Mouse (Mus musculus) lung, postnatal 25 days (tissue): Measurements from ENCODE around the gene Spata2l.
"Not testable (repeated sequence)": the region's sequence is repeated elsewhere in the genome, so short reads cannot be mapped to it uniquely, and the experiment has no call there.

ENCODE experiments used
- DNase-seq: peaks from one replicate; pipeline ENCODE4 v3.0.0; 2022; ENCODE audit warnings: low spot score

The Spata2l gene

GRCm38 (mm10) chr8:123235520-123236497 is at the start of gene Spata2l:
TSS of gene Spata2l (minus strand) at chr8:123236233.
- DNase-seq = peak; percentile 89

GRCm38 (mm10) chr8:123284493-123284892 is 48.5 kb upstream of the Spata2l start:
- peak; percentile 16 for DNase-seq

- DNase-seq = peak; percentile 18
Measured at GRCm38 (mm10) chr8:123283991-123284390, 48.0 kb upstream of the Spata2l start.

- DNase-seq = not testable (repeated sequence)
Measured at GRCm38 (mm10) chr8:123282994-123283393, 47.0 kb upstream of the Spata2l start.

GRCm38 (mm10) chr8:123280302-123281094 is 44.5 kb upstream of the Spata2l start:
- peak; percentile 23 for DNase-seq

GRCm38 (mm10) chr8:123279828-123280227 is 43.8 kb upstream of the Spata2l start:
- DNase-seq = no peak

DNA sequence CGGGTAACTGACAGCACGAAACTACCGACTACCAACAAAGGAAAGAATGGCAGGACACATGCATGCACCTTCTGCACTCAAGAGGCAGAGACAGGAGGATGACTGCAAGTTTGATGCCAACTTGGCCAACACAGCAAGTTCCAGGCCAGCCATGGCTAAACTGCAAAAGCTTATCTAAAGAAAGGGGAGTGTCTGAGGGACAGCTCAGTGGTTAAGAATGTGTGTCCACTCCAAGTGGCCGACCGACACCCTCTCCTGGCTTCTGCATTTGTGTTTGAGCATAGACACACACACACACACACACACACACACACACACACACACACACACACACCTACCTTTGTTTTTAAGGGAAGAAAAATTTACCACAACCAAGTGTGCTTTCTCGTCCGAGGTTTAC is 42.4 kb upstream of the Spata2l start:
- DNase-seq = no peak

DNA sequence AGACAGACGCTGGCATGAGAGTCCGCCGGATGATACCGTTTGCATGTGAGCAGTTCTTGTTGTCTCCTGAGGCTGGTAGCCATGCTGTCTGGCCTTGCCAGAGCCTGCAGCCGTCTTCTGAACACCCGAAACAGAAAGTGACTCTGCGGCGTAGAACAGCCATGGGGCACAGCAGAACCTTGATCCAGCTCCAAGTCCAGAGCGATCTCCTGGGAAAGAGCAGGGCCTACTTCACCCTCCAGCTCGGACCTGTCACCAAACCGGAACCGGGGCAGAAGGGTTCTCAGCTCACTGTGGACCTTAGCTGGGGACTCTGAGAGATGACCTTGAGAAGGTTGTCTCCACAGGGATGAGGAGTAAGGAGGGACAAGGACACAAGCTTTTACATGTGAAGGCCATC is 39.1 kb upstream of the Spata2l start:
- DNase-seq = no peak

DNA sequence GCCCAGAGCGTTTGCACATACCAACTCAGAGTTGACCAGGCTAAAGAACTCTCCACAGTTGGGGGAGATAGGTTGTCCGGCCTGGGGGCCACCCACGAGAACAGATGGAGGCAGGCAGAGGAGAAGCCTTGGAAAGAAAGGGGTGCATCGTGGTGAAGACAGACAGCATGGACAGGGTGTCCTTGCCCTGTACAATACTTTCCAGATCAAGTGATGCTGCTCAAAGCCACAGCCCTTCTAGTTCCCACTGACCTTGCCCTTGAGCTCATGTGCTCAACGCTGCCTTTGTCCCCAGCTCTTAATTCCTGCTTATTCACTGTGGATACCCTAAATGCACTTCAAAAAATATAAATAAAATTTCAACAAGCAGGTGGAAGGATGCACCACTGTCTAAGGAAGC is 38.4 kb upstream of the Spata2l start:
- DNase-seq = no peak

DNA sequence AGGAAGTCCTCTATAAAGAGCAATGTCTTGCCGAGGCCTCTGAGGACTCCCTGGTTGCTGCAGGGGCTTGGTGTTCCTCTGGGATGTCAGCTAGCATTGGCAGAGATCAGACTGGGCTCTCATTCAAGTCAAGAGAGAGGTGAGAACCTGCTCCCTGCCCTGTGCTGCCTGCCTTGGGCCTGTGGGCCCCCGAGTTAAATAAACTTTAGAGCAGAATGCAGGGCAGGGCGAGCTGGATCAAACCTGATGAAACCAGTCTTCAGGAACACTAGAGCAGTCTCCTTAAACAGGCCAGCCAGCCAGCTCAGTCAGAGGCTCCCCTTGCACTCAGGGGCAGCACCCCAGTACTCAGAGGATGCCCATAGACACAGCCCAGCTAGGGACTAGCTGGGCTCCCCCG is 35.9 kb upstream of the Spata2l start:
- no peak for DNase-seq

GRCm38 (mm10) chr8:123271147-123271546 is 35.1 kb upstream of the Spata2l start:
- no peak for DNase-seq

GRCm38 (mm10) chr8:123267926-123268656 is 32.1 kb upstream of the Spata2l start:
- no peak for DNase-seq

GRCm38 (mm10) chr8:123257593-123257992 is 21.6 kb upstream of the Spata2l start:
- DNase-seq = not testable (repeated sequence)

DNA sequence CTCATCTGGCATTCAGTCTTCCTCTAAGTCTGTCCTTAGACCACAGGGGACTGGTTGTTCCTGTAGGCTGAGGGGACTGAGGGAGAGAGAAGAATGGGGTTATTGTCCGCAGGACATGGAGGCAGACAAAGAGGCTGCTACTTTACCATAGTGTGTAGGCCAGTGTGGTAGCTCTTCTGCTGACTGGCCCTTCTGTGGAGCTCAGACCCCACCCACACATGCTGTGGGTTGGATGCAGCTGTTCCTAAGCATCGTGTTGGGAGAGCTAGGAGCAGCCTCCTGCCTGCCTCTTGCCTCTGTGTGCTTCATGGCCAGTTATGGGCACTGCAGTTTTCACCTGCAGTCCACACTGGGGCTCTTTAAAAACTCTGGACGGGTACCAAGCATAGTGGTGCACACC is 21.1 kb upstream of the Spata2l start:
- no peak for DNase-seq

DNA sequence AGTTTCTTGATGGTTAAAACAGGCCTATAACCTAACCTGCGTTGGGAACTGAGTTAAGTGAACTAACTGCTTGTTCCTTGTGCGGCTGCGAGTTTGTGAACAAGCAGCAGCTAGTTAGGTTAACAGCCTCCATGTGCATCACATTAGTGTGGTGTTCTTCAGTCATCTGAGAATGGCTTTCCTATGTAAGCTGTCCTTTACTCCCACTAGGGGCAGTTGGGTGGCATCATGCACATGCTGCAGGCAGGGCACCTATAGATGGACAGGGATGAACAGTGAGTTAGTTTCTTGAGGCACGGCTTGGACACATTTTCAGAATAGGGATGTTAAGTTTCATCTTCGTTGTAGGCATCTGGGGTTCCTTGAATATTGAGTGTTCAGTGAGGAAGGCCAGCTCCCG is 19.1 kb upstream of the Spata2l start:
- DNase-seq = no peak

GRCm38 (mm10) chr8:123254099-123254885 is 18.3 kb upstream of the Spata2l start, which contains the start of the genes Zfp276 and Vps9d1:
TSS of gene Zfp276 (plus strand) at chr8:123254195.
TSS of gene Vps9d1 (minus strand) at chr8:123254348.
- peak; percentile 81 for DNase-seq

- DNase-seq = no peak
Measured at GRCm38 (mm10) chr8:123253451-123254098, 17.5 kb upstream of the Spata2l start.

DNA sequence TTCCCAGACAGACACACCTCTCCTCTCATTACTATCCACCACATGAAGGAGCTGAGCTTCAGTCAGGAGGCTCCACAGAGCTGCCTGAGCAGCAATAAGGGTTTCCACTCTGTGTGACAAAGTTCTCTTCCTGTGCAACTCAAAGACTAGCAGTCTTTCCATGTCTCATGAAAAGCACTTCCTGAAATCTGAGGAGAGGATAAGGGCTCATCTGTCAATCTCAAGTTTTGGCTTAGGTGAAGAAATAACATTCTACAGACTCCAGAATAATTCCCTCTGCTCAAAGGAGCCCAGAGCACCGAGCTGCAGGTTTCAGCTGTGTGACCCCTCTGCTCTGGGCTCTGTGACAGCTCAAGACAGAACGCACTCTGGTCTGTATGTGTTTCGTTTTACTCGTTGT is 16.9 kb upstream of the Spata2l start:
- no peak for DNase-seq

DNA sequence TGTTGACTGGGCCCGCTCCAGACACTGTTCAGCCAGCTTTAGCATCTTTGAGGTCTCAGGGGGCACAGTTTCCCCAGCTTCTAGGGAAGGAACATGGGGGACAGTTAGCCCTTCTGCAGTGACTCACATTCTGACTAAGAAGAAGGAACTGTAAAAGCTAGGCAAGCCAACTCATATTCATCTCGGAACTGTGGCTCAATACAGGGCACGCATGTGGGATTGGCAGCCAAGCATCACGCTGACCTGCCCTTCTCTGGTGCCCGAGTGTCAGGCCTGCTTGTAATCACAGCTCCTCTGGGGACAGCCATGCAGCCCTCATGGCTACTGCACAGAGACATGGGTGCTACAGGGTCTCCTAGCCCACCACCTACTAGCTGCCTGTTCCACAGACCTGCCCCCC is 14.9 kb upstream of the Spata2l start:
- no peak for DNase-seq

GRCm38 (mm10) chr8:123248596-123248995 is 12.6 kb upstream of the Spata2l start:
- DNase-seq = no peak

DNA sequence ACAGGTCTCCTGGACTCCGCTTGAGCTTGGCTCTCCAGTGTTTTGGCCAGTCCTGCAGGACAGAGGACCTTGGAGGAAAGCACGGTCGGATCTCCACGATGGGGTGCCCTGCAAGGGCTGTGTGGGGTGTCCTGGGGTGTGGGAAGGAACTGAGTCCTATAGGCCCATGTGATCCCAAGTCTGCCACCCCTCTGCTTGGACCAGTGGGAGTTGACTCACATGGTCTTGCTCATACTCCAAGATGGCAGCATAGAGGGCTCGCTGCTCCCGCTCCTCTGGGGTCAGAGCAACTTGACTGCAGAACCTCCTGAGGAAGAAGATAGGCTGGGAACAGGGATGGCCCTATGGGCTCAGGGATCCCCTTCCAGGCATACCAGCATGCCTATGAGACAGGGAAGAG is 11.7 kb upstream of the Spata2l start:
- DNase-seq = no peak
